Mouse (Mus musculus): Measurements from ENCODE around the gene Rnf11. TPM values are rescaled to one million over a fixed set of nuclear protein-coding genes. Genes with fewer than 3 reads are reported as not detected.
A peak's percentile ranks its signal among the peaks of the same experiment; 100 is the strongest.

The Rnf11 gene
- total RNA-seq, 2 experiments from 2014 or later, result 206 to 219 TPM

DNA sequence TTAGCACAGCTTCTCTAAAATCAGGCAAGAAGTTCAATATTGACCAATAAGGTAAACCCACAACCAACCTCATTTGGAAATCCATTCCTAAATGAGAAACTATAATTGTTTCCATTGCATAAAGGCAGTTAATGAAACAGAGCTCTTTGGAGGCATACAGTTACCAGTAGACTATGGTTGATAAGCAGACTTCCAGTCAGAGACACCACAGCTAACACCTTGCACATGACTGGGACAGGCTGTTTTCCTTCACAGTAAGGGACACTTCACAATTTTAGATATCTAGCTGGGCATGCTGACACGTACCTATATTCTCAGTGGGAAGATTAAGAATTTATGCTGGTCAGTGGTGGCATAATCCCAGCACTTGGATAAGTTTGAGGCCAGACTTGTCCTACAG, 38.6 kb downstream of the Rnf11 start:
- intact Hi-C loops (cut with DNase I), result no loop called here
- DNase-seq (ENCODE audit: low spot score in 2 of 2), result no peak

DNA sequence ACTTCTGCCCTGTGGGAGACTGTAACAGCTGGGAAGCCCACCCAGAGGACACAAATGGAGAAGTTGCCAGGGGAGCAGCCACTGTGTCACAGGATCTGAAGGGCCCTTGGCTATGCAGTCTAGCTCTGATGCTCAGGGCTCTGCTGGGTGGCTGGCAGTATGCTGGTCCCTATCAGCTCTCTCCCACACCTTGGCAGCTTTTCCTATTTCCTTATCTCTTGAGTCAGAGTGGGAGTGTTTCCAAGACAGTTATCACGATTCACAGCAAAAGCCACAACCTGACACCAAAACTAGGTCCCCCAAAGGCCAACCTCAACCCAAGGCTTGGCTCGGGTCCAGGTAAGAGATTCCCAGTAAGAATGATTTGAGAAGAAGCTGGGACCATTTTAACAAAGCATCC, 39.1 kb downstream of the Rnf11 start:
- intact Hi-C loops (cut with DNase I), result no loop called here
- no peak for DNase-seq (ENCODE audit: low spot score in 2 of 2)

DNA sequence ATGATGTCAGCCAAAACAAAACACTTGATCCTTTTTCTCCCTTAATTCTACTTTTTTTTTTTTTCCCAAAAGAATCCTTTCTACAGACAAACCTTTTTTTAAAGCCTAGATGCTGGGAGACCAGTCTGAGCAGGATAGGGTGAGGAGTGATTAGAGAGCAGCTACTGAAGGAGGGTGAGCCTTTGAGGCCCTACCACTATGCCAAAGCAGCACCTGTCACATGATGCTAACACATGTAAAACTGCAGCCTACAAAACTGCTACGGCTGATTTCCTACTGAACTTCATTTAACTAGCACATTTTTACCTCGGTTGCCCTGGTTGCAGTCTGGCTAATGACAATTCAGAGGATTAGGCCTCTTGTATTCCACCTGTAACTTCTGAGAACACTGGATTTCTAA, 39.6 kb downstream of the Rnf11 start:
- intact Hi-C loops (cut with DNase I), result no loop called here
- DNase-seq (ENCODE audit: low spot score in 2 of 2), result no peak

- DNase-seq (ENCODE audit: low spot score in 2 of 2), result no peak
- intact Hi-C loops (cut with DNase I), result no loop called here
These were observed 40.1 kb downstream of the Rnf11 start for GRCm38 (mm10) chr4:109444471-109444870.

- DNase-seq (ENCODE audit: low spot score in 2 of 2), result peak in 1 of 2 experiments; percentile 83
- intact Hi-C loops (cut with DNase I), result no loop called here
These were observed 41.9 kb downstream of the Rnf11 start for GRCm38 (mm10) chr4:109442649-109443048.

DNA sequence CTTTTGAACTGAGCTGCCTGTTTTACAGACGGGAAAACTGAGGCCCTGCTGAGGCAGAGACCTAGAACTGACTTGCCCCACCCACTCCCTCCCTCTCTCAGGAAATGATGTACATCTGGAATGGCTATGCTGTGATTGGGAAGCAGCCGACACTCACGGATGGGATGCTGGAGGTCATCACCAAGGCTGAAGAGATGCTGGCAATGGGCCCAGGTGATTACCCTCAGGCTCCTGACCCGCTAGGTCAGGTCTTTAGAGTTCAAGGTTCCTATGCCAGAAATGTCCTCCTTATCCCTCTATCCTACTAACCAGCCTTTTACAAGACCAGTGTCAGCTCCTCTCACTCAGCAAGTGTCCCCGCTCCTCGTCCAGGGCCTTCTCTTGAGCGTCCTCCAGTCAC, 42.4 kb downstream of the Rnf11 start:
- DNase-seq (ENCODE audit: low spot score in 2 of 2), result no peak
- intact Hi-C loops (cut with DNase I), result no loop called here

DNA sequence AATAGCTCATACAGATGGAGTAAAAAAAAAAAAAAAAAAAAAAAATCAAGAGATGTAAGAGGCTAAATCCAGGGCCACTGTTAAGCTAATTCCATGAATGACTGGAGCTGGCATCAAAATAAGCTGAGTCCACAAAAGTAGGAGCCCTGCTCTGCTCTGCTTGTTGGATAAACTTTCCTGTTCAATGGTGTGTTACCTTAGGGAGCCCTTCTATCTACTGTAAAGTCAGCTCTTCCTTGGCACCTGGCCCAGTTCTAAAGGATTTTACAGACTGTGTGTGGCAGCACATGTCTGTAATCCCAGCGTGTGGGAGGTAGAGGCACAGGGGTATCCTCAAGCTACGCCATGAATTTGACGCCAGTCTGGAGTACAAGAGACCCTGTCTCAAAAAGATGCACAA, 43.5 kb downstream of the Rnf11 start:
- DNase-seq (ENCODE audit: low spot score in 2 of 2), result no peak
- intact Hi-C loops (cut with DNase I), result no loop called here

DNA sequence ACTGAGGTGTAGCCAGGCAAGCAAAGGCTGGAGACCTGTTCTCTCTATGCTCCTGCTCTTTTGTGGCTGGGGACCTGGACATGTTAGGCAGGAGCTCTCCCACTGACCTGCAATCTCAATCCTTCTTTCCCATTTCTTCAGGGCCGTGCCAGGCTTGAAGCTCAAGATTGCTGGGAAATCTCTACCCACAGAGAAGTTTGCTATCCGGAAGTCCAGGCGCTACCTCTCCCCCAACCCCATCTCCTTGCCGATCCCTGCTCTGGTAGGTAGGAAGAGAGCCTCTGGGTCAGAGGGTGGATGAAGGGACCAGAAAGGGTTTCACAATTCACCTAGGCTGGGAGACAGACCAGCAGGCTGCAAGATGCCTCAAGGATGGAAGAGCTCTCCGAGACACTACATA, 44.1 kb downstream of the Rnf11 start:
- intact Hi-C loops (cut with DNase I), result no loop called here
- no peak for DNase-seq (ENCODE audit: low spot score in 2 of 2)

- intact Hi-C loops (cut with DNase I), result loop anchor here (5.0 kb wide), 1 partner anchor 287 kb away; no protein-coding TSS in a partner anchor
- DNase-seq (ENCODE audit: low spot score in 2 of 2), result no peak
These were observed 44.7 kb downstream of the Rnf11 start for GRCm38 (mm10) chr4:109439825-109440248.

- no peak for DNase-seq (ENCODE audit: low spot score in 2 of 2)
- intact Hi-C loops (cut with DNase I), result loop anchor here (5.0 kb wide), 1 partner anchor 288 kb away; no protein-coding TSS in a partner anchor
These were observed 45.4 kb downstream of the Rnf11 start for GRCm38 (mm10) chr4:109439101-109439500.

DNA sequence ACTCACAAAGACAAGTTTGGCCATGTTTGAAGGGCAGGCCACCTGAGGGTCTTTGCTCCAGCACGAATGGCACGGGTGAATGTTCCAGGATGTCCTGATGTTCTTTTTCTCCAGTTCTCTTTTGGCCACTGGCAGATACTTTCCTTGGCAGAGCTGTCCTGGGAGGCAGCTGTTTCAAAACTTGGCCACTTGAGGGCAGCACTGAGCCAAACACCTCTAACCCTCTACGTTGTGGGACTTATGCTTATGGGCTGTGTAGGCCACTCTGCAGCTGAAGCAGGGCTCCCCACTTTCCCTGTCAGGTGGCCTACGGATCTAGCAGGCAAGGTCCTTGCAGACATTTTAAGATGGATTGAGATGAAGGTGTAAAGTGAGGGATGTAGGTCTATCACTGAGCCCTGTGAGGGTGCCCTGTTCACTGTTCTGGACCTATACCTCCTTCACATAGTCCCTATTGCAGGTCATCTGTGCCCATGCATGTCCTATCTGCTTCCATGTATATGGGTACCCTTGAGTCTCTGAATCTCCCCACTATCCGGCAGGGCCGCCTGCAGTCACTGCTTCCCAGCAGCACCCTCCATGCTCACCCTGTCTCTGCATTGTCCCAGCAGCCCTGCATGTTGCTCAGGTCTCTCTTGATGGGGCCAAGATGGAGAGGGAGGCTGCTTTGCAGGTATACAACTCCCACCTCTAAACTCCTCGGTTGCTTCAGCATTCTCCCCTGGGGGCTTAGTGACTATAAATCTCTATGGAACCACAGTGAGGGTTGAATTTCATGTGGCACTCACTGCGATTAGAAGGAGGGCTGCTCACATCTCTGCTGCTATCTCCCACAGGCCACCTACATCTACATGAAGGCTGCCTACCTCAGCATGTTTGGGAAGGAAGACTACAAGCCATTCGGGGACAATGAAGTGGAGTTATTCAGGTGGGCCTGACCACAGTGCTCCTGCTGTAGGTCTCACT, 46.3 kb downstream of the Rnf11 start:
- DNase-seq (ENCODE audit: low spot score in 2 of 2), result peak; percentile 41 to 49
- intact Hi-C loops (cut with DNase I), result loop anchor here (5.0 kb wide), 1 partner anchor 289 kb away; no protein-coding TSS in a partner anchor

DNA sequence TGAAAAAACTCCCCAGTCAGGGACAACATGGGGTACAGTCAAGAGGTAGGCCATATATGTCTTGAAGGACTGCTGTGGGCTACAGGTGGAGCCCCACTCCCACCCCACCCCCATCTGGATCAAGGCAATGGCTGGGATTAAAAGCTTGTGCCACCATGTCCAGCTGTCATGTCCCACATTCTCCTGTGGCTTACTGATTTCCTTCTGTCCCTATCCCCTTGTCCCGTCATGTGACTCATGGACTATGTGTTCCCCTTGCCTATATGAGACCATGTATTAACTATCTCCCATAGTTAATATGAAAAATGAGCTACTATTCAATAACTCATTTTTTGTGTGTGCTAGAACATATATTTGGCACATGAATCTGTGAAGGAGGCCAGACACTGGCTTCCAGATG, 50.3 kb downstream of the Rnf11 start:
- no peak for DNase-seq (ENCODE audit: low spot score in 2 of 2)
- intact Hi-C loops (cut with DNase I), result no loop called here

GRCm38 (mm10) chr4:109433641-109434040, 50.9 kb downstream of the Rnf11 start:
- DNase-seq (ENCODE audit: low spot score in 2 of 2), result no peak
- intact Hi-C loops (cut with DNase I), result no loop called here

GRCm38 (mm10) chr4:109432668-109433375, 51.7 kb downstream of the Rnf11 start:
- intact Hi-C loops (cut with DNase I), result no loop called here
- DNase-seq (ENCODE audit: low spot score in 2 of 2), result no peak

- intact Hi-C loops (cut with DNase I), result no loop called here
- peak; percentile 39 to 43 for DNase-seq (ENCODE audit: low spot score in 2 of 2)
These were observed 53.7 kb downstream of the Rnf11 start for GRCm38 (mm10) chr4:109430854-109431253.

DNA sequence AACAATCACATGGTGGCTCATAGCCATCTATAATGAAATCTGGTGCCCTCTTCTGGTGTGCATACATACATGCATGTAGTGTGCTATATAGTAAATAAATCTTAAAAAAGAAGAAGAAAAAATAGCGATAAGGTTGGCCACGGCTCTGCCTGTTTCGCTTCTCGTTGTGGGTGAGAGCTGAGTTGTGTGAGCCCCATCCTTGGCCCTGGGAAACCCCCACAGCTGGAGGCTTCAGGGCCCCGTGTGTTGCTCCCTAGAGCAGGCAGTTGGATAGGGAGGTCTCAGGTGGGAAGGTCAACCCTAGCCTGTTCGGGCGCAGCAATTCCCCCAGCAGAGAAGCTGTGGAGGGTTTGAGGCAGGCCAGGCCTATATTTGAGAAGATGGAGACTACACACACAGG, 54.3 kb downstream of the Rnf11 start:
- intact Hi-C loops (cut with DNase I), result no loop called here
- DNase-seq (ENCODE audit: low spot score in 2 of 2), result no peak

DNA sequence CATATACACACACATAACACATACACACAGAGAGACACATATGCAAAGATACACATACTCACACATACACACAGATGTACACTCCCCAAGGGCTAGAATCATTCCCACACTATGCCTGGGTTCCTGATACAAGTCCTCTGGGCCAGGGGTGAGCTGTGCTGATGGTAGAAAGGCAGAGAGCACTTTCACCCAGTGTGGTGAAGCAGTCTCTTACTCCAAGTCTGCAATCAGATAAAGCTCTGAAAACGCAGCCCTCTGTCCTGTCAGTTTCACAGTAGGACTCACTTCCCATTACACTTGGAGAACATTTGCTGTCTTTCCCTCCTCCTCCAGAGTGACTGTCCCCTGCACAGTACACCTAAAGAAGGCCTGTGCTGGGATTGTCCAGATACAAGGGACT, 57.5 kb downstream of the Rnf11 start:
- no peak for DNase-seq (ENCODE audit: low spot score in 2 of 2)
- intact Hi-C loops (cut with DNase I), result no loop called here

GRCm38 (mm10) chr4:109423438-109423837, 61.1 kb downstream of the Rnf11 start:
- DNase-seq (ENCODE audit: low spot score in 2 of 2), result peak in 1 of 2 experiments; percentile 44
- intact Hi-C loops (cut with DNase I), result no loop called here

GRCm38 (mm10) chr4:109422436-109422835, 62.1 kb downstream of the Rnf11 start:
- intact Hi-C loops (cut with DNase I), result no loop called here
- DNase-seq (ENCODE audit: low spot score in 2 of 2), result no peak

GRCm38 (mm10) chr4:109421608-109422007, 62.9 kb downstream of the Rnf11 start:
- DNase-seq (ENCODE audit: low spot score in 2 of 2), result no peak
- intact Hi-C loops (cut with DNase I), result no loop called here
